Mouse (Mus musculus): Measurements from ENCODE around the gene Kifap3.
"Not testable (repeated sequence)": the region's sequence is repeated elsewhere in the genome, so short reads cannot be mapped to it uniquely, and the experiment has no call there.

Gene Kifap3

GRCm38 (mm10) chr1:163779336-163780115 lies at the start of gene Kifap3:
Gene Kifap3, plus strand, starts transcription at chr1:163779583.
- peak; percentile 88 to 93 for DNase-seq

- DNase-seq, result not testable (repeated sequence)
Measured at GRCm38 (mm10) chr1:163731166-163731565, 48.2 kb upstream of the Kifap3 start.

GRCm38 (mm10) chr1:163736441-163737238 lies 42.7 kb upstream of the Kifap3 start:
- no peak for DNase-seq

DNA sequence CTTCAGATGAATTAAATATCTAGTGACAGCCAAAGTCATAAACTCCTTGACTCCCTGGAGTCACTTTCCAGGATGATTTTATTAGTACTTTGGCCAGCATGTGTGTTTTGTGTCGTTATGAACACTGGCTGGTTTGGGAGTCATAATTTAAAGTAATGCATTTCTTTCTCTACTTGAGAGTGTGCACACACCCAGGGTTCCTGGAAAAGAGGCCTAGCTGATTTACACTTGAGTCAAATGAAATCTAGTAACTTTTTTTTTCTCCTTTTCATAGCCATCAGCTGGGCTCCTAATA lies 42.2 kb upstream of the Kifap3 start:
- DNase-seq, result no peak

GRCm38 (mm10) chr1:163751360-163751992 lies 27.9 kb upstream of the Kifap3 start:
- no peak for DNase-seq

DNA sequence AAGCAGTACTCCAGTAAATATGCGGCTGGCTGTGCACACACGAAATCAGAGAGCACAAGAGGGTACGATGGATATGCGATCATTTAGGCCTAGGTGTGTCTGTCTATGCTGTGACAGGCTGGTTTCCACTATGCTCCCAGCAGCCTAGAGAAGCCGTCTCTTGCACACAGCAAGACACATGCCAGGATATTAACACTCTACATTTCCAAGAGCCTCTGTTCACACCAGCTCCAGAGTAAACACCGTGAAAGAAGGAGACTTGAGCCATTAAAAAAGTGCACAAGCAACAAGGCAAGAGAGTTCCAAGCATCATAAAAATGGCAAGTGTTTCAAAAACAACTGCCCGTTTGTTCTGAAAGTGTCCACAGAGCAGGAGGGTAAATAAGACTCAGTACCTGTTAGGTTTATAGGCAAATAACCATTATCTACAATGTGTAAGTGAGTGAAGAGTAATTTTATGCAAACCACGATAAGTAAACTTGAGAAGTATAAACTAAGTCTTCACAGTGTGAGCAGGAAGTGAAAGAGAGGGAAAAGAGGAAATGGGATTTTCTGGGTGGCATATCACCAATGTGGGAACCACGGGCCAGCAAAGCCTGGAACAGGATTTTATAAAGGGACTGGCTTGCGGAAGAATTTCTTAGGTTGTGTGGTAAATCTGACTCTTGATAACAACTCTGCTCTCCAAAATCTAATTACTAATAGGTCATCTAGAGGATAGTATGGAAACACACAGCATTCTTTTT lies 21.7 kb upstream of the Kifap3 start:
- DNase-seq, result no peak

- DNase-seq, result not testable (repeated sequence)
Measured at GRCm38 (mm10) chr1:163783577-163783976, 4.2 kb downstream of the Kifap3 start.

DNA sequence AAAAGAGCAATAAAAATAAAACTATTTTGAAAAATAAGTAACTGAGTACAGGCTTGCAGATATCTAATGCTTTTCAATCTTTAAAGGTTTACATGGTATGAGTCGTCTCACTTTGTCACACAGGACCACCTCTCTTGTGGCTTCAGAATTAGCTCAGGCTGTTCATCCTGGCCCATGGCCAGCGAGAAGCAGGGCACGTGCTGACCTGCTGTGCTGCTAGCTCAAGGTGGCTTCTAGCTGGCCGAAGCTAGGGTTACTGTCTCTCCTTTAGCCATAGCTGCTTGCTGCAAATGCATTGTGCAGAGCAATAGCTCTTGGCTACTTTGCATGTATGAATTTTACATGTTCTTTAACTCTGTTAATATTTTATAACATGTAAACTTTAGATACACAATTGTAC lies 42.0 kb downstream of the Kifap3 start:
- DNase-seq, result no peak

- no peak for DNase-seq
Measured at GRCm38 (mm10) chr1:163829482-163829881, 50.1 kb downstream of the Kifap3 start.

DNA sequence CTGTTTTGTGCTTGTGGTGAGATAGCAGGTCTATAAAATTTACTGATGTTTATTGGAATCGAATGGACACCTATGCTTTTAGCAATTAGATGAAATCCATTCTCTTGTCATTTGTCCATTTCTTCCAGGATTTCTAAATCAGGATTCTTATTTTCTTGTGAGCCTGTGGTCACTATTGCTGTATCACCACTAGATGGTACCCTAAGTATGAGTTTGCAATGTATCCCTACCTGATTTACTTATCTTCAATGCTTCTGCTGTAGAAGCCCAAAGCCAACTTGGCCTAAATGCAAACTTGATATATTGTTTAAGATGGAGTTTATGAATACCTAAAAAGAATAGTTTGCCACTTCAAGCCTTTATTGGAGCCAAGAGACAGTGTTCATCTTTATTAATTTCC lies 54.7 kb downstream of the Kifap3 start:
- no peak for DNase-seq

- no peak for DNase-seq
Measured at GRCm38 (mm10) chr1:163835062-163835461, 55.7 kb downstream of the Kifap3 start.

DNA sequence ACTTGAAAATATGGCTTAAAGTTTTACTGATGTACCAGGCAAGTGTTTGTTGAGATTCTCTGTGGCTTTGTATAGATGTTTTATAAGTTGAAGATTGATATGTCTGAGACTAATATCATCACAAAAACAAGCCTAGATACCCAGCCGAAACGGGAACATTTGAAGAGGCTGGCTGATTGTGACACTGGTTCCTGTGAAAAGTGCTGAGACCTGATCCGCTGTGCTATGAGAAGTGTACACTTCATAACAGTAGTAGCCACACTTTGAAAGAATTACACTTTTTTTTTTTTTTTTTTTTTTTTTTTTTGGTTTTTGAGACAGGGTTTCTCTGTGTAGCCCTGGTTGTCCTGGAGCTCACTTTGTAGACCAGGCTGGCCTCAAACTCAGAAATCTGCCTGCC lies 59.1 kb downstream of the Kifap3 start:
- DNase-seq, result not testable (repeated sequence)

- no peak for DNase-seq
Measured at GRCm38 (mm10) chr1:163840555-163840954, 61.2 kb downstream of the Kifap3 start.

DNA sequence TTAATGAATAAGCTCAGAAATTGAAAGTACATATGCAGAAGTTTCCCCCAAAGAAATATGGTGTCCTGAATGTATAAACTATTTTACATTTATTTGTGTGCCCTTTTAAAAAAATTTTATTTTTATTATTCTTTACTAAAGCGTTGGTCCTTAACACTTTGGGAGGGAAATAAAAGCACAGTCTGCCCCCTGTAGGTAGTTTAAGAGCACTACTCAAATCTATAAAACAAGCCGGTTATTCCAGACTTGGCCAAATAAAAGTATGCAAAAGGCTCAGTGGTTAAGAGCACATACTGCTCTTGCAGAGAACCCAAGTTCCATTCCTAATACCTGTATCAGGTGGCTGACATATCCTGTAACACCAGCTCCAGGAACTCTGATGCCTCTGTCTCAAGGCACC lies 62.9 kb downstream of the Kifap3 start:
- DNase-seq, result no peak

- no peak for DNase-seq
Measured at GRCm38 (mm10) chr1:163843899-163844298, 64.5 kb downstream of the Kifap3 start.

DNA sequence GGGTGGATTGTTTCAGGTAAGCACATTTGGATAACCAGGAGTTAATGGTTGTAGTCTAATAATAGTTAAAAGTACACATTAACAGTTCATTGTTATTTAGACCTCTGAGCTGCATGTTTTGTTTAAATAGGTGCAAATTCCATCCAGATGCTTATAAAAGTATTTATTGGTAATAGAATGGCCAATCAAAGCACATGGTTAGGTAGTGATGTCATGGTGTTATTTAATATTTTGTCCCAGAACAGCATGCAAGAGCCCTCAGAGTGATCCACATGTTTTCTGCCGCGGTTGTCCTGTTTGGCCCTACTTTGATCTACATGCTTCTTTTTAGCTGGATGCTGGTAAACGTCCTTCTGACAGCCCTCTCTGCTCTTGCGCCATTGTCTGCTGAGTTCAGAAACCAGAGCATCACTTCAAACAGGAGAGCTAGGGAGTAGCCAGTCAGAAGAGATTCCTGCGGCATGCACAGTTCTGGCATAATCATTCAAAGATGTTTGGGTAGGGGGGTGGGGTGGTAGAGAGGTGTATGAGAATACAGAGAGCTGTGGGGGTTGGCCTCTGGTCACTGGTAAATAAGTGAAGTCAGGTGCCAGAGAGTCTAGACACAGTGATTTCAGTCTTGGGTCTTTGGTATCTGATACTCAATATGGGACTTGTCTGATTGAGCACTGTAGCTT lies 73.6 kb downstream of the Kifap3 start:
- DNase-seq, result no peak

GRCm38 (mm10) chr1:163858420-163858819 lies 79.0 kb downstream of the Kifap3 start:
- no peak for DNase-seq

- DNase-seq, result no peak
Measured at GRCm38 (mm10) chr1:163861538-163861937, 82.2 kb downstream of the Kifap3 start.

- no peak for DNase-seq
Measured at GRCm38 (mm10) chr1:163873158-163873557, 93.8 kb downstream of the Kifap3 start.

- DNase-seq, result no peak
Measured at GRCm38 (mm10) chr1:163889629-163890028, 110.2 kb downstream of the Kifap3 start.

DNA sequence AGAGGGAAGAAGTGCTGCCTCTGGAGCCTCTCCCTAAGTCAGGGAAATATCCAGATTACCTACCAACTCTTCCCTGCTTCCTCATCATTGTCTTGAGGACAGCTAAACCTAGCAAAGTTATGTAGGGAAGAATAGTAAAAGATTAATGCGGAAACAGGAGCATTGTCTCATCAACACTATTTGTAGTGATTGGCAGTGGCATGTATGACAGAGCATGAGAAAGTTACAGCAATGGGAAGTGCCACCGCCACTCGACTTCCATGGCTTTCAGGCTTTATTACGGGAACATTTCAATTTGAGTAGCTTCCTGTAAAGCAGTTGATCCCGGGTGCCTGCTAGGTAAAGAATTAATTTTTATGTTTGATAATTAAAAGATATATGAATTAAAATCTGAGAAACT lies 113.9 kb downstream of the Kifap3 start:
- DNase-seq, result no peak

DNA sequence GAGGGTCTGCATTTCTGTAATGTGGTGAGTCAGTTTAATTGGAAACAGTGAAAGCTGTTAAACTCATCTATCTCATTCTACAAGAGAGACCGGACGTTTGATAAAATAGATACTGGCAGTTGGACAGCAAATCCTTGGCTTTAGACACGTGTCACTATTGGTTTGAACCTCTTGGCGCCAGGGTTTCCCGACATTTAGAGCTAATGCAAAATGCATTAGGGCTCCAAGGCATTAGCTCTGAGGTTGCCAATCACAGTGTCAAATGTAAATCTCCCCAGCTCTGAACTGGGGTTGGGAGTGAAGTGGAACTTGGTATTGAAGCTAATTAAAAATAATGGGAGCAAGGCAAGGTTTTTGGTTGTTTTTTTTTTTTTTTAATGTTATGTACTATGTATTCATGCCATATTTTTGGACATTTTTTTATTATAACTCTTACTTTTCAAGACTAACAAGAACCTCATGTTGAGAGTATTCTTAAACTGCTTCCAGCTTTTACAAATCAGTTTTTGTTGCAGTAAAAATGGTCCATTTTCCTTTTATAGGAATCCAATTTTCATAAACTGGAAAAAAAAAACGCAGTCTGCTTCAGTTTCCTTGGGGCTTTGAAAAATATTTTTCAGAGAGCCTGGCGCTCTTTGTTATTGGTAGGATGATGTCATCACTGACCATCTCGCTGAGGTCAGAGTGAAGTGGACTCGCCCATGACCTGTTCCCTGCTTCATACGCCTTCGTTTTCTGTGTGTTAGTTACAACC lies 114.6 kb downstream of the Kifap3 start:
- no peak for DNase-seq

Measured in spleen, adult 18-20 months (tissue).